Mouse (Mus musculus): ENCODE measurements at regions not wholly inside any gene's neighbourhood (a gene's known extent, or its start where the extent isn't known, plus 50 kb on each side); places are given as distances from the start of the nearest gene placed in this dataset.
A peak's percentile ranks its signal among the peaks of the same experiment; 100 is the strongest.

- DNase-seq (ENCODE audit: low spot score): no peak
Observed at GRCm38 (mm10) chr7:111337053-111337452, 254.2 kb upstream of the Eif4g2 start.

GRCm38 (mm10) chr7:111322901-111323300, 240.1 kb upstream of the Eif4g2 start:
- DNase-seq (ENCODE audit: low spot score): no peak

GRCm38 (mm10) chr7:111319917-111320316, 237.1 kb upstream of the Eif4g2 start:
- no peak for DNase-seq (ENCODE audit: low spot score)

GRCm38 (mm10) chr7:111316479-111316990, 233.7 kb upstream of the Eif4g2 start:
- DNase-seq (ENCODE audit: low spot score): no peak

- no peak for DNase-seq (ENCODE audit: low spot score)
Observed at GRCm38 (mm10) chr7:111313921-111314320, 231.1 kb upstream of the Eif4g2 start.

- no peak for DNase-seq (ENCODE audit: low spot score)
Observed at GRCm38 (mm10) chr7:111305196-111305595, 222.4 kb upstream of the Eif4g2 start.

GRCm38 (mm10) chr7:111301791-111302488, 219.1 kb upstream of the Eif4g2 start:
- DNase-seq (ENCODE audit: low spot score): no peak

- DNase-seq (ENCODE audit: low spot score): no peak
Observed at GRCm38 (mm10) chr7:111297174-111297902, 214.5 kb upstream of the Eif4g2 start.

GRCm38 (mm10) chr7:111283411-111283955, 200.7 kb upstream of the Eif4g2 start:
- DNase-seq (ENCODE audit: low spot score): no peak

- no peak for DNase-seq (ENCODE audit: low spot score)
Observed at GRCm38 (mm10) chr7:111282314-111282713, 199.5 kb upstream of the Eif4g2 start.

GRCm38 (mm10) chr7:111277703-111278102, 194.9 kb upstream of the Eif4g2 start:
- no peak for DNase-seq (ENCODE audit: low spot score)

- no peak for DNase-seq (ENCODE audit: low spot score)
Observed at GRCm38 (mm10) chr7:111273839-111274238, 191.0 kb upstream of the Eif4g2 start.

GRCm38 (mm10) chr7:111270874-111271273, 188.0 kb upstream of the Eif4g2 start:
- DNase-seq (ENCODE audit: low spot score): no peak

GRCm38 (mm10) chr7:111268197-111268596, 185.4 kb upstream of the Eif4g2 start:
- DNase-seq (ENCODE audit: low spot score): no peak

GRCm38 (mm10) chr7:111263302-111263701, 180.5 kb upstream of the Eif4g2 start:
- no peak for DNase-seq (ENCODE audit: low spot score)

- no peak for DNase-seq (ENCODE audit: low spot score)
Observed at GRCm38 (mm10) chr7:111259630-111260574, 177.1 kb upstream of the Eif4g2 start.

GRCm38 (mm10) chr7:111257842-111258241, 175.0 kb upstream of the Eif4g2 start:
- DNase-seq (ENCODE audit: low spot score): no peak

- DNase-seq (ENCODE audit: low spot score): no peak
Observed at GRCm38 (mm10) chr7:111256199-111256598, 173.4 kb upstream of the Eif4g2 start.

GRCm38 (mm10) chr7:111249606-111250005, 166.8 kb upstream of the Eif4g2 start:
- DNase-seq (ENCODE audit: low spot score): peak; percentile 74

GRCm38 (mm10) chr7:111245488-111245887, 162.7 kb upstream of the Eif4g2 start:
- DNase-seq (ENCODE audit: low spot score): no peak

GRCm38 (mm10) chr7:111245067-111245466, 162.2 kb upstream of the Eif4g2 start:
- no peak for DNase-seq (ENCODE audit: low spot score)

GRCm38 (mm10) chr7:111243831-111244230, 161.0 kb upstream of the Eif4g2 start:
- no peak for DNase-seq (ENCODE audit: low spot score)

Measured in urinary bladder, adult 2 months (tissue).